Mouse (Mus musculus) embryonic fibroblast, embryonic 13.5 days (primary cell): ENCODE data around the gene Camta1. TPM values are rescaled to one million over a fixed set of nuclear protein-coding genes. Genes with fewer than 3 reads are reported as not detected.
"Not testable (repeated sequence)": the region's sequence is repeated elsewhere in the genome, so short reads cannot be mapped to it uniquely, and the experiment has no call there.

Experiments used
- H3K27ac ChIP-seq: 2 replicates; pipeline ENCODE4 v1.5.1; 2012; ENCODE audit warnings: low read length, control low read depth, inconsistent platforms; ENCODE audit not compliant: insufficient read depth
- H3K4me1 ChIP-seq: 2 replicates; pipeline ENCODE4 v1.6.1; 2011; ENCODE audit warnings: low read length; ENCODE audit not compliant: control insufficient read depth, insufficient read depth
- H3K4me3 ChIP-seq: 2 replicates; pipeline ENCODE4 v1.5.1; 2011; ENCODE audit warnings: mild to moderate bottlenecking, control low read depth, low read length; ENCODE audit not compliant: insufficient read depth
- CTCF ChIP-seq: IDR thresholded peaks from 2 replicates; pipeline ENCODE4 v1.5.1; 2011; ENCODE audit warnings: mild to moderate bottlenecking, control low read depth, low read length, moderate library complexity, borderline replicate concordance; ENCODE audit not compliant: insufficient read depth
- POLR2A ChIP-seq: IDR thresholded peaks from 2 replicates; pipeline ENCODE4 v1.6.1; 2011; ENCODE audit warnings: low read depth, mild to moderate bottlenecking, control low read depth, low read length, moderate library complexity
- polyA plus RNA-seq: library from polyadenylated mRNA; stranded (reverse); fragments of >200 nt; gene quantifications from 2 replicates; pipeline ENCODE4 v1.2.4, GENCODE M21; 2011; ENCODE audit warnings: low read depth; ENCODE audit not compliant: missing spikeins, insufficient read length

Gene Camta1
- polyA plus RNA-seq, 1 experiment, result 53.4 TPM

DNA sequence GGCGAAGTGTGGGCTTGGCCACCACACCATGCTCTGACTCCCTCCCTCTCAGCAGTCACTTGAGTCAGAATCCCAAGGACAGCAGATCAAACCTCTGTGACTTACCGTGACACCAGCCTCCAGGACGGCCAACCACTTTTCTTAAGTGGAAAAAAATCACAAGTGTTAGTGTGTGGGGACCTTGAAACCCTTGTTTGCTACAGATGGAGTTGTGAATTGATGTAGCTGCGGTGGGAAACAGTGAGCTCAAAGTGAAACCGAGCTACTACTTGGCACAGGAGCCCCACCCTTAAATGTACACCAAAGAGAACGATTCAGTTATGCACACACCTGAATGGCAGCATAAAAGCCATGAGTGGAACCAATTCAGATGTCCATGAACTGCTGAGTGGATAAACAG is 936.7 kb downstream of the Camta1 start:
- TF ChIP-seq CTCF (no peak), POLR2A (no peak)
- no peak overlapping the region for H3K4me3 ChIP-seq
- H3K4me1 ChIP-seq, result peaks cover 4% of the 10 kb centered on the region; the same call in 1 of the 2 replicates
- no peak overlapping the region for H3K27ac ChIP-seq

DNA sequence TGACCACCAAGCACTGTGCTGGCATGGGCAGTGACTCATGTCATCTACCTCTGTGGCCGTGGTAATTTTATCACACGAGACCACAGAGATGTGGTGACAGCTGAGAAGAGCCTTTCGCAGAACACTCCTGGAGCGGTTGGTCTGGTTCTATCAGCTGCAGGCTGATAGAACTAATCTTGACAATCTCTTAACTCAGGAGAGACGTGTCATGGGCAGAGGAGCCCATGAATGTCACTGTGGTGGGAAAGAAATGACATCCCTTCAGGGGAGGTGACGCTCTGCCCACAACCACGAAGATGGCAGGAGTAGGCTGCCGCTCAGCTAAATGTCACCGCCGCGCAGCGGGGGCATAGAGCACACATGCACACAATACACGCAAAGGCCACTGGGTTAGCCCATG is 937.4 kb downstream of the Camta1 start:
- Histone ChIP-seq H3K27ac (no peak overlapping the region), H3K4me3 (no peak overlapping the region), H3K4me1 (peaks cover 4% of the 10 kb centered on the region; the same call in 1 of the 2 replicates)
- TF ChIP-seq POLR2A, result no peak
- TF ChIP-seq CTCF, result no peak

- no peak for TF ChIP-seq CTCF
- TF ChIP-seq POLR2A, result no peak
- Histone ChIP-seq H3K4me1 (no peaks in the 10 kb centered on the region), H3K27ac (no peak overlapping the region), H3K4me3 (no peak overlapping the region)
These were observed 940.5 kb downstream of the Camta1 start for GRCm38 (mm10) chr4:150921206-150921605.

- no peak overlapping the region for H3K27ac ChIP-seq
- no peak overlapping the region for H3K4me3 ChIP-seq
- no peak for TF ChIP-seq CTCF
- no peak for TF ChIP-seq POLR2A
- peaks cover 7% of the 10 kb centered on the region for H3K4me1 ChIP-seq
These were observed 944.2 kb downstream of the Camta1 start for GRCm38 (mm10) chr4:150917336-150918027.

- Histone ChIP-seq H3K27ac (peak overlapping the region; percentile 29; the same call in 1 of the 2 replicates), H3K4me3 (peak overlapping the region; percentile 57), H3K4me1 (peaks cover 7% of the 10 kb centered on the region)
- TF ChIP-seq CTCF (peak; percentile 2; the same call in 1 of the 2 replicates), POLR2A (peak; percentile 10)
These were observed 946.3 kb downstream of the Camta1 start for GRCm38 (mm10) chr4:150915181-150915906.

DNA sequence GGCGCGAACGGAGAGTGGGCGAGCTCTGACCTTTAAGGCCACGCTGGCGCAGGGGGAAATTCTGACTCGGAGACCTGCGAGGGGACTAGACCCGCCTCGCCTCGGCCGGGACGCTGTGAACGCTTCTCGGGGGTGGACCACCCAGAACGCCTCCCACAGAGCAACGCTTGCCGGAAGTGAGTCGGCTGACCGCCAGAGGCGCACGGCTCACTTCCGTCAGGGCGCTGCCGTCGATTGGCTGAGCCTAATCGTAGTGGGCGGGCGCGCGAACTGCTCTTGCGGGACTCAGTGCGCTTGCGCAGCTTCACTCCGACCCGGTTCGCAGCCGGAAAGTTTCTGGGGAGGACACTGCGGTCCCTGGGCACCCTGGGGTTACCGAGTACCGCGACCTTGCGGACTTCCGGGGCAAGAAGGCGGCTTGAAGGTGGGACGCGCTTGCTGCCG is 947.4 kb downstream of the Camta1 start, which contains the start of the genes Park7 and Tnfrsf9:
Gene Park7 (minus strand): TSS at position 148 of the 444 bp plus-strand sequence.
Gene Tnfrsf9 (plus strand): TSS at position 273 of the 444 bp plus-strand sequence.
- TF ChIP-seq POLR2A (peak; percentile 93), CTCF (peak; percentile 54; the same call in 1 of the 2 replicates)
- H3K4me1 ChIP-seq, result peaks cover 7% of the 10 kb centered on the region
- peak within 1 kb of the TSS; percentile 78 for H3K4me3 ChIP-seq
- peak within 1 kb of the TSS; percentile 56 for H3K27ac ChIP-seq

DNA sequence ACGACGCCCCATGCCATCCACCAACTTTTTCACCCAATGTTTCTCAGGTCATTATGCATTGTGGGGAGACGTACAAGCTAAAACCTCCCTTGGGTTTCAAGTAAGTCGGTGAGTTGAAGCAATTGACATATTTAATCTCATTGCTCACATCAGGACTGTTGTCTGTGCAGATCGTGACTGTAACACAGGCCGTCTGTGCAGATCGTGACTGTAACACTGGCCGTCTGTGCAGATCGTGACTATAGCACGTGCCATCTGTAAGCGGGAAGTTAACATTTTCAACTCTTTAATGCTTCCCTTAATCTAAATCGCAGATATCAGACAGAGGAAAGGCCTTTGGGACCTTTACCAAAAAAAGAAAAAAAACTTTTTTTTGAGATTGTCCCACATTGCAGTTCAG is 947.9 kb downstream of the Camta1 start:
- Histone ChIP-seq H3K4me3 (peak overlapping the region; percentile 78), H3K4me1 (peaks cover 7% of the 10 kb centered on the region), H3K27ac (peak overlapping the region; percentile 56)
- TF ChIP-seq POLR2A (no peak; the same call in 1 of the 2 replicates), CTCF (no peak)

GRCm38 (mm10) chr4:150910164-150910951 is 951.3 kb downstream of the Camta1 start:
- no peak overlapping the region for H3K4me3 ChIP-seq
- TF ChIP-seq CTCF (no peak), POLR2A (no peak)
- H3K4me1 ChIP-seq, result peaks cover 5% of the 10 kb centered on the region
- peak overlapping the region; percentile 50 for H3K27ac ChIP-seq

DNA sequence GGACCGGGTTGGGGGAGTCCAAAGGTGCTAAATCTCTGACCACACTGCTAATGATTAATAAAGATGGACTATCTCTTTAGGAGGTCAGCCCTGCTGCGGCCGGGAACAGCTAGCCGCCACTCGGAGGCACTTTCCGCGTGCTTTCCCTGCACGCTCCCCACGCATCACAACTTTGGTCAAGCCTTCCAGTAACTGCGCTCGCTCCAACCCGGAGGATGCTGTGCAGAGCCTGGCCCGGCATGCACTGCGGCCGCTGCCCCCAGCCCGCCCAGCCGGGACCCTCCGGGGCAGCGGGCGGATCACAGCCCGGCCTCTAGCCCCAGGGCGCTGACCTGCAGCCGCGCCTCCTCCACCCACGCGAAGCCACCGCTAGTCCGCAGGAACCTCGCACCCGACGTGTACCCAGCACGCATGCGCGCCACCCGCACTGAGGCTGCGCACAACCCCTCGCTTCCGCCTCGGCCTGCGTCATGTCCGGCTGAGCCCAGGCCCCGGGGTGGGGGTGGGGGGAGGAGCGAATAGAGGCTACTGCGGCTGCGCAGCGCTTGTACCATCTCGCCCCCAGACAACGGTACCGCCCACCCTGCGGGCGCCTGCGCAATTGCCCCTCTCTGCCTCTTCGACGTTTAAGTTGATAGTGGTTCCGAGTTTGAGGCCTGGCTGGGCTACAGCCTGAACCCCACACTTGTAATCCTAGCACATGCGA is 952.1 kb downstream of the Camta1 start:
- TF ChIP-seq POLR2A, result peak; percentile 85
- TF ChIP-seq CTCF, result no peak
- H3K4me1 ChIP-seq, result no peaks in the 10 kb centered on the region
- peak overlapping the region; percentile 62 for H3K27ac ChIP-seq
- H3K4me3 ChIP-seq, result peak overlapping the region; percentile 86

DNA sequence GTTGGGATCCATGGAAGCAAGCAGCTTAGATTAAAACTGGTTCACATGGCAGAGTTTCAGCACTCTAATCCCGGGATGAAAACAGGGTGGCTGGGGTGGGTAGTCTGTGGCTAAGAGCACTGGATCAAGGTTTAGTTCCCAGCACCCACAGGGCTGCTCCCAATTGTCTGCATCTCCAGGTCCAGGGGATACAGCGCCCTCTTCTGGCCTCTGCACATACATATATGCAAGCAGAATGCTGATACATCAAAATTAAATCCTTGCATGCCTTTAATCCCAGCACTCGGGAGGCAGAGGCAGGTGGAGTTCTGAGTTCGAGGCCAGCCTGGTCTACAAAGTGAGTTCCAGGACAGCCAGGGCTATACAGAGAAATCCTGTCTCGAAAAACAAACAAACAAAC is 953.2 kb downstream of the Camta1 start:
- not testable (repeated sequence) for H3K4me3 ChIP-seq, H3K27ac ChIP-seq, H3K4me1 ChIP-seq
